Mouse (Mus musculus) midbrain, postnatal 0 days (tissue): ENCODE data around the gene Acss1. TPM values are rescaled to one million over a fixed set of nuclear protein-coding genes. Genes with fewer than 3 reads are reported as not detected.
A peak's percentile ranks its signal among the peaks of the same experiment; 100 is the strongest.

ENCODE experiments used
- ATAC-seq: fragments of 200-750 bp; cut with Nextera tagmentation; 2 replicates; pipeline ENCODE4 v1.8.0; 2017; ENCODE audit warnings: moderate number of reproducible peaks, mild to moderate bottlenecking, moderate TSS enrichment, moderate library complexity; ENCODE audit not compliant: low FRiP score
- DNase-seq: peaks from one replicate; pipeline ENCODE4 v3.0.0-alpha.2; 2015; ENCODE audit warnings: low spot score
- H3K27ac ChIP-seq: fragments of 300-500 bp; sonication (generic); 2 replicates; pipeline ENCODE4 v1.5.1; 2014; ENCODE audit warnings: low read depth, mild to moderate bottlenecking, low read length, mixed read lengths
- H3K27me3 ChIP-seq: fragments of 300-500 bp; sonication (generic); 2 replicates; pipeline ENCODE4 v1.6.1; 2014; ENCODE audit warnings: low read length, control low read depth, mixed read lengths; ENCODE audit not compliant: insufficient read depth
- H3K36me3 ChIP-seq: fragments of 300-500 bp; sonication (generic); 2 replicates; pipeline ENCODE4 v1.6.1; 2014; ENCODE audit warnings: low read length, control low read depth, mixed read lengths; ENCODE audit not compliant: insufficient read depth
- H3K4me1 ChIP-seq: fragments of 300-500 bp; sonication (generic); 2 replicates; pipeline ENCODE4 v1.6.1; 2014; ENCODE audit warnings: mild to moderate bottlenecking, control low read depth, antibody characterized with exemption, low read length, mixed read lengths; ENCODE audit not compliant: insufficient read depth
- H3K4me2 ChIP-seq: fragments of 300-500 bp; sonication (generic); 2 replicates; pipeline ENCODE4 v1.6.1; 2014; ENCODE audit warnings: low read depth, mild to moderate bottlenecking, low read length, mixed read lengths; ENCODE audit not compliant: poor library complexity, severe bottlenecking
- H3K4me3 ChIP-seq: fragments of 300-500 bp; sonication (generic); 2 replicates; pipeline ENCODE4 v1.5.1; 2014; ENCODE audit warnings: low read depth, mild to moderate bottlenecking, low read length, moderate library complexity
- H3K9ac ChIP-seq: fragments of 300-500 bp; sonication (generic); replicated peaks from 2 replicates; pipeline ENCODE4 v1.6.1; 2014; ENCODE audit warnings: mild to moderate bottlenecking, low read length, moderate library complexity, mixed read lengths; ENCODE audit not compliant: poor library complexity, severe bottlenecking
- H3K9me3 ChIP-seq: fragments of 300-500 bp; sonication (generic); 2 replicates; pipeline ENCODE4 v1.6.1; 2016; ENCODE audit warnings: low read length, control low read depth
- CTCF ChIP-seq: IDR thresholded peaks from 2 replicates; pipeline ENCODE4 v1.5.1; 2016; ENCODE audit warnings: antibody characterized with exemption, mild to moderate bottlenecking
- WGBS: fragments of 180-500 bp; shearing (Covaris S2); extraction: QIAGEN DNeasy Blood & Tissue Kit; methylation state at CpG from one replicate; pipeline ENCODE4 v1.1.7; 2014; 5-methylcytosine and 5-hydroxymethylcytosine counted together
- polyA plus RNA-seq: library from polyadenylated mRNA; unstranded; fragments of >200 nt; fragmentation: Nextera tagmentation; extraction: Ambion mirVana; gene quantifications from 2 replicates; pipeline ENCODE4 v1.2.1, GENCODE M21; 2015
- total RNA-seq: library from RNA; depleted of rRNA; stranded (reverse); fragments of >200 nt; gene quantifications from 2 replicates; pipeline ENCODE4 v1.2.3, GENCODE M21; 2014

The Acss1 gene
- total and polyA plus RNA-seq, 2 experiments from 2014 or later: 14.5 to 22.7 TPM

DNA sequence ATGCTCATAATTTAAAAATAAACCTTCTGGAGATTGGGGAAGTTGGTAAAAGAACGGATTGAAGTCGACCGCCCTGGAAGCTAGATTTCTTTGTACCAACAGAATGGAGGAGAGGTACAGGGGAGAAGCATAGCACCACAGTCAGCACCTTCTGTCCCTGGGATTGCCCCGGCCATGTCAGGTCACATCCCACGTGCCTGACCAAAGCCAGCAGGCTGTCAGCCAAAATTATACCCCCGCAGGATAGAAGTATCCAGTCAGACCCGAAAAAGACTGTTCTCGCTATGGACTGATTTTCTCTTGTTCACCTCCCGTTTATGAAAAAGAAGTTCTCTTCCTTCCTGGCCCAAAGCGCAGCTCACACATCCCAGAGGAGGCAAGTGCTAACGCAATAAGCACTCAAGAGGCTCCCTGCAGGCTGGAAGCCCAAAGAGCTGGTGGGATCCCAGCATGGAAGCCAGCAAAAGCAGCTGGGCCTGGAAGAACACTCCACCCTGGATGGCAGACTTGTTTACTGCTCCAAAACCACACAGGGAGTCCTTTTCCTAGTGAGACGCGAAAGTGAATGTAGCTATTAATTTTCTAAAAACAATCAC is 19.9 kb downstream of the Acss1 start:
- no peak overlapping the region for H3K4me2 ChIP-seq
- peak overlapping the region; percentile 59; the same call in 1 of the 2 replicates for H3K27ac ChIP-seq
- H3K27me3 ChIP-seq: no peaks in the 10 kb centered on the region
- no peak overlapping the region for H3K9ac ChIP-seq
- WGBS: 51% methylated on average over 13 of the region's 13 CpGs
- no peaks in the 10 kb centered on the region for H3K9me3 ChIP-seq
- no peak overlapping the region for H3K4me3 ChIP-seq
- no peaks in the 10 kb centered on the region for H3K36me3 ChIP-seq
- H3K4me1 ChIP-seq: 0 out of 2 replicates have a peak, but pooled peaks cover 4% of the 10 kb centered on the region
- DNase-seq (no peak), ATAC-seq (no peak)
- TF ChIP-seq CTCF: no peak

DNA sequence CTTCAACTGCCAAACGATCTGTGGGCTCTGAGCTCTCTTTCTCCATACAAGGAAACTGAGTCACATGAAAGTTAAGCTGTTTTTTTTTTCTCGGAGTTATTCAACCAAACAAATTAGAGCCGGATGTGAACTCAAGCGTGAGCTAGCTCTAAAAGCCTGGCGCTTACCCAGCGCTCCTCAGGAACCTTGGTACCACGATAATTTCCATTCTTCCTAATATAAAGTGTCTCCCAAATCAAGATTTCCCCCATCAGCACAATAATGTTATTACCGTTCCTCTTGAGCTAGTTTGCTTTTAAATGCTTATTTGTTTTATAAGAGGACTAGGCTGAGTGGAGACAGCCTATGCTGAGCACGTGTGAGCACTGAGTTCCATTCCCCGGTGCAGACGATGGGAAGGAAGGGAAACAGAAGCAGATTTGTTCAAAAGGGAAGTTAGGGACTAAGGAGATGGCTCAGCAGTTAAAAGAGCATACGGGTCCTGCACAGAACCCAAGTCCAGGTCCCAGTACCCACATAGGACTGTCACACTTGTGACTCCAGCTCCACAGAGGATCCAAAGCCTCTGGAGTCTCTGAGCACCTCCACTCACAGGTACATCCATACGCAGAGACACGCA is 20.5 kb downstream of the Acss1 start:
- DNase-seq (no peak), ATAC-seq (no peak)
- Histone ChIP-seq H3K4me3 (no peak overlapping the region), H3K9me3 (no peaks in the 10 kb centered on the region), H3K27me3 (no peaks in the 10 kb centered on the region), H3K36me3 (no peaks in the 10 kb centered on the region), H3K27ac (peak overlapping the region; percentile 59; the same call in 1 of the 2 replicates), H3K9ac (no peak overlapping the region), H3K4me2 (no peak overlapping the region), H3K4me1 (0 out of 2 replicates have a peak, but pooled peaks cover 4% of the 10 kb centered on the region)
- WGBS: 60% methylated on average over 14 of the region's 14 CpGs
- TF ChIP-seq CTCF: no peak

DNA sequence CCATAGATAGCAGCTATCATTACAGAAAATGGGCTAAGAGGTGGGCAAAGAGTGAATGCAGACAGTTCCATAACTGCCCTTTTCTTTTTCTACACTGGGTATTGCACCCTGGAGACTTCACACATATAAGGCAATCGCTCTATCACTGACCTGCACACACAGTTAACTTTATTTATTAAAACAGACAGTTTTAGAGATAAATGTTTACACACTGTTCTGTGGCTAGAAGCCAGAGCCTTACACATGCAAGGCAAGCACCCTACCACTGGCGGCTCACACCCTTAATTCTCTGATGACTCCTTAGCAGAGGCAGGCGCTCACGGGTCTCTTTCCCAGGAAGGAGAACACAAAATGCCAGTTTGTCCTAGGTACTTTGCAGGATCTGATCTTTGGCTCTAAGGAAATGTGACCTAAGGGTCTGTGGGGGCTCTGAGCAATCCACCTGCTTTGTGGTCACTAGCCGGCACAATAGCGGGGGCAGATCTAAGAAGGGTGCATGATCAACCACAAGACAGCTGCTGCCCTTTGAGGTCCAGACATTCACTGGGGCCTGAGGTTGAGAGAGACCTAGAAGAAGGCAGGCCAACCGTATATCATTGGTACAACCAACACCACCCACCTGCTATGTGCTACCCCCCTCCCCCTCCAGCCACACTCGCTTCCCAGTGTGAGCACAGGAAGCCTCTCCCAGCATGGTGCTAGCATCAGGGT is 21.7 kb downstream of the Acss1 start:
- H3K4me2 ChIP-seq: no peak overlapping the region
- no peaks in the 10 kb centered on the region for H3K9me3 ChIP-seq
- TF ChIP-seq CTCF: no peak
- DNase-seq (no peak), ATAC-seq (no peak)
- no peaks in the 10 kb centered on the region for H3K36me3 ChIP-seq
- H3K27ac ChIP-seq: no peak overlapping the region
- H3K4me3 ChIP-seq: no peak overlapping the region
- no peak overlapping the region for H3K9ac ChIP-seq
- H3K4me1 ChIP-seq: 0 out of 2 replicates have a peak, but pooled peaks cover 4% of the 10 kb centered on the region
- H3K27me3 ChIP-seq: no peaks in the 10 kb centered on the region
- WGBS: 89% methylated on average over 8 of the region's 8 CpGs

DNA sequence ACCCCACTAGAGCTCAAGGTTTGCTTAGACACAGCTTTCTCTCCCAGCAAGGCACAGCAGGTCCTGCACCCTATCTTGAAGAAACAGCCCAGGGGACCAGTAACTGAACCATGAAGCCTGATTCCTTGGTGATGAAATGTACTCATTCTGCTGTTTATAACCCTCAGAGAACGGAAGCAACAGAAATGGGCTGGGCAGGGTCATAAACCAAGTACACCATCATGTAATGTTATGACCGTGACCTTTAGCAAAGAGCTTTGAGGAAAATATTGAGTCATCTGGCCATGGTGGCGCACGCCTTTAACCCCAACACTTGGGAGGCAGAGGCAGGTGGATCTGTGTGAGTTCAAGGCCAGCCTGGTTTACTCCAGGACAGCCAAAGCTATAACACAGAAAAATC is 23.1 kb downstream of the Acss1 start:
- DNase-seq: no peak
- WGBS: 97% methylated on average over 4 of the region's 4 CpGs
- Histone ChIP-seq H3K4me2 (no peak overlapping the region), H3K4me3 (no peak overlapping the region), H3K27ac (no peak overlapping the region), H3K9ac (no peak overlapping the region), H3K9me3 (no peaks in the 10 kb centered on the region), H3K36me3 (no peaks in the 10 kb centered on the region), H3K27me3 (no peaks in the 10 kb centered on the region), H3K4me1 (0 out of 2 replicates have a peak, but pooled peaks cover 4% of the 10 kb centered on the region)
- no peak for TF ChIP-seq CTCF
- ATAC-seq: no peak

DNA sequence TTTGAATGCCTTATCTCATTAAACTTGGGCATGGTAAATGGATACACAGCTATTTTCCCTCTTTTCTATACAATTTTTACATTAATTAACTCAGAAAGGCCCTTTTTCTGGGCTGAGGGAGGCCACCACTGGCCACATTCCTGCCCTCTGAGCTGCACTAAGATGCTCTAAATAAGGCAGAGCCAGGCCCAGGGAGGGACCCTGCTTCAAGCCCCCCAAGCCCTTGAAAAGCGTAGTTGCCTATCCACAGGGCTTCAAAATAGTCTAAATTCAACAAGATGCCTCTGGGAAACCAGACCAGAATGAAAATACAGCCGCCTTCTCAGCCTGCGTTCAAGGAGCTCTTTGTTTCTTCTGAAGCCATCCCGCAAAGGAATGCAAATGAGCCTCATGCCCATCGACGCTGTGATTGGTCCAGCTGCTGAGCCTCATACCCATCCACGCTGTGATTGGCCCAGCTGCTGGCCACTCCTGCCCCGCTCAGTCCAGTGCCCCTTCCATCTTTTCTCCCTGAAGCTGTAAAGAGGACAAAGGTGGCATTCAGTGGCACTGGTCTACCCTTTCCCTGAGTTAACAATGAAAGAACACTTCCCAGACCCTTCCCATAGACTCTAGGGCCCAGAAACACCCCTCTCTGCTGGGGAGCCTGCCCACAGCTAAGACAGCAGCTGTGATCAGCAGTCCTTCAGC is 24.4 kb downstream of the Acss1 start:
- ATAC-seq: peak; percentile 100
- H3K27ac ChIP-seq: peak overlapping the region; percentile 83
- TF ChIP-seq CTCF: no peak
- no peaks in the 10 kb centered on the region for H3K9me3 ChIP-seq
- 0 out of 2 replicates have a peak, but pooled peaks cover 4% of the 10 kb centered on the region for H3K4me1 ChIP-seq
- WGBS: 36% methylated on average over 8 of the region's 8 CpGs
- H3K9ac ChIP-seq: no peak overlapping the region
- no peak overlapping the region for H3K4me3 ChIP-seq
- 0 out of 2 replicates have a peak overlapping the region, but pooled peaks have one; percentile 16 for H3K4me2 ChIP-seq
- H3K27me3 ChIP-seq: no peaks in the 10 kb centered on the region
- no peaks in the 10 kb centered on the region for H3K36me3 ChIP-seq
- peak; percentile 95 for DNase-seq
